Mouse (Mus musculus) cerebellum, adult 11 months (tissue): ENCODE measurements around the gene Nr1h3.
"Not testable (repeated sequence)": the region's sequence is repeated elsewhere in the genome, so short reads cannot be mapped to it uniquely, and the experiment has no call there.

Experiments
- DNase-seq: peaks from one replicate; pipeline ENCODE4 v3.0.0; 2022

Gene Nr1h3

DNA sequence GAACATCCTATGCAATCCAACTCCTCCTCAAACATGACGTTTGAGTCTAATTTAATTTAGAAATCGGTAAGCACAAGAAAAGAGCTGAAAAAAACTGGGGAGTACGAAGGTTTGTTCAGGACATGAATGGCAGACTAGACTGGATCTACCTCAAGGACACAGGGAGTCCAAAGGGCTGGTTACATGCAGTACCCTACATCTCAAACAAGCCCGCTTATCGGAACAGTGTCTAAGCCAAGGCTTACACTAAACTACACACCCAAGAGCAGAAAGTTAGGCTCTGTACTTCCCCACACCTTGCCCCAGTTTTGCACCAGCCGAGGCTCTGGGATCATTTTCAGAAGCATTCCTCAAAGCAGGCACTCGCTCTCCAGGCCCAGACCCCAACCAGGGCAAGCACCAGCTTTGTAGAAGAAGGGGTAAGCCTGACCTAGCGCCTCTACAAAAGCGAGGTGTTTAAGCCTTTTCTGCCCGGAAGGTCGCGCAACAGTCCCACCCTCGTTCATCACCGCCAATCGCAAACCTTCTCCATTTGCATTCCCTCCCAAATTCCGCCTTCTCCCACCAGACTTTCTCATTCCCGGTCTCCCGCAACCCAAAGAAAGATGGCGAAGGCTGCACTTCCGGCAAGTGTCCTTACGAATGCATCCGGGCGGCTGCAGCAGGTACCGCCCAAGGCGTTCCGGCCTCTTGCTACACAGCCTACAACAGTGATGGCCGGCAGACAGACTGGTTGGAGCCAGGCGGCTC is at the start of gene Nr1h3, which contains the start of gene Acp2:
TSS of gene Nr1h3 (minus strand) at position 613 of the 750 bp plus-strand sequence.
TSS of gene Acp2 (plus strand) at position 664 of the 750 bp plus-strand sequence.
- DNase-seq = peak; percentile 93

DNA sequence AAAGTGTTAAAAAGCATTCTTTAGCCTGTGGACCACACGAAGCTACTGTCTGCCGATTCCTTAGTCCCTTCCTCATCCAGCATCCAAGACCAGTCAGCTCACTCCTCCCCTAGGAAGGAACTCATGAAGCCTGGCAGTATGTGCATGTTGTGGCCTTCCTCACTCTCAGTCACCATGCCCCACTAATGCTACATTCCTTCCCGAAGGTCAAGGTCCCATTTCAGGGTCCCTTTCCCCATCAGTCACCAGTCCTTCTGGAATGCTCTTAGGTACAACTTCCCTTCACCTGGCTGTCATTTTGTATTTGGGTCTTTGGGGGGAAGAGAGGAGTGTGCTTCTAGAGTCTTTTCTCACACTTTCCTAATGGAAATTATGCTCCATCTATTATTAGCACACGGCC is 49.4 kb upstream of the Nr1h3 start:
- no peak for DNase-seq

DNA sequence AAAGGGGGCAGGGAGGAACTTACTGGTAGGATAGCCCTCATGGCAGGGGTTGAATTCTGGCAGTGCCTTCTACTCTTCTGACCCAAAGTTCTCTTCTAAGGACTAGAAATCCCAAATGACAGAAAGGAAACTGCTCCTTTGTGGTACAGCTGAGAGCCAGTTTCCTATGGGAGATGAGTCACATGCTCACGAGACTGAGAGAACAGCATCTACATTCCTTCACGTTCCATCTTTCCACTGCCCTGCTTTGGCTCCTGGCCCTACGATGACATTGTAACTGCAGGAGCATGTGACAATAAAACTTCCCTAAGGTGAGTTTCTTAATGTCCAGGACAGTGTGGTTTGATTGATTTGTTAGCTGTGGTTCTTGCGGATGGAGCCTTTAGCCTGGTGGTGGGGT is 45.7 kb upstream of the Nr1h3 start:
- DNase-seq = no peak

DNA sequence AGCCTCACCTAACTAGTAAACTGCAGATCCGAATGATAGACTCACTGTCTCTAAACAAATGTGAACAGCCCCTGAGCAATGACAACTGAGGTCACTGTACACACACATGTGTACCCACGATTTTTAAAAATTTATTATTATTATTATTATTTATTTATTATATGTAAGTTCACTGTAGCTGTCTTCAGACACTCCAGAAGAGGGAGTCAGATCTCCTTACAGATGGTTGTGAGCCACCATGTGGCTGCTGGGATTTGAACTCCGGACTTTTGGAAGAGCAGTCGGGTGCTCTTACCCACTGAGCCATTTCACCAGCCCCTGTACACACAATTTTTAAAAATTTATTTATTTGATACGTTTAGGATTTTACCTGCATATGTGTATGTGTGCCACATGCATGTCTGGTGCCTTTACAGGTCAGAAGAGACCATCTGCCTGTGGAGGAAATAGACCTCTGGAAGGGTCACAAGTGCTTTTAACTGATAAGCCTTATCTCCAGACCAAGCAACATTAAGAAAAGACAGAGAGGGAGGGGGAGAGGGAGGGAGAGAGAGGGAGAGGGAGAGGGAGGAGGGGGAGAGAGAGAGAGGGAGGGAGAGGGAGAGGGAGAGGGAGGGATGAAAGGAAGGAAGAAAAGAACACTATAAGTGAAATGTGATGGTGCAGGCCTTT is 42.1 kb upstream of the Nr1h3 start:
- no peak for DNase-seq

DNA sequence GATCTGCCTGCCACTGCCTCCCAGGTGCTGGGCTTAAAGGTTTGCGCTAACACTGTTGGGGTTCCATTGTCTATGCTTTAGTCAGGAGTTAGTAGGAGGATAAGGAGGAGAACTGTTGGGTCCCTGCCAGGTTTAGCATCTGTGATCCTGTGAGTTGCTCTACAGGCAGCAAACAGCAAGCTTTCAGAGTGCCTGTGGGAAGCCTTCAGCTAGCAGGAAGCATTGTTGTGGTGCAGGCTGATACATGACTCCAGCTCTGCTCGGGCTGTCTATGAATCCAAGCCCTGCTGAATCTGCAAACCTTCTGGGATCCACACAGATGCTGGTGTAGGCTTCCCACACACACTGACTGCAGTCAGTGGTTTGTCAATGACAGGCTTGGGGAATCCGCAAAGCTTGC is 40.8 kb upstream of the Nr1h3 start:
- peak; percentile 30 for DNase-seq

DNA sequence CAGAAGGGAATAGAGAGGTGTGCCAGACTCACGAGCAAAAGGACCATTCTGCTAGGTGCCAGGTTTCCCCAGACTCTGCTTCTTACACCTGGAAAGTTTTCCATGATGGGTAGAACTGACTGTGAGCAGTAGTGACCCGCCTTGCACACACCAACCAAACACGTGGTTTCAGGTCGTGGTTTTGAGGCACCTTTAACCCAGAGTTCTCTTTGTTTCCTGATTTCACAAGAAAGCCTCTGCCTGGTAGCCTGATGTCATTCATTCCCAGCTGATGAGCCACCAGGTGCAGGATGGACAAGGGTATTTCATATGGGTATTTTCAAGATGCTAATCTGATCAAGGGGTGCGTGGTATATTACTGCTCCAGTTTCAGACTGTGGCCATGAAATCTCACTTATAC is 39.9 kb upstream of the Nr1h3 start:
- no peak for DNase-seq

DNA sequence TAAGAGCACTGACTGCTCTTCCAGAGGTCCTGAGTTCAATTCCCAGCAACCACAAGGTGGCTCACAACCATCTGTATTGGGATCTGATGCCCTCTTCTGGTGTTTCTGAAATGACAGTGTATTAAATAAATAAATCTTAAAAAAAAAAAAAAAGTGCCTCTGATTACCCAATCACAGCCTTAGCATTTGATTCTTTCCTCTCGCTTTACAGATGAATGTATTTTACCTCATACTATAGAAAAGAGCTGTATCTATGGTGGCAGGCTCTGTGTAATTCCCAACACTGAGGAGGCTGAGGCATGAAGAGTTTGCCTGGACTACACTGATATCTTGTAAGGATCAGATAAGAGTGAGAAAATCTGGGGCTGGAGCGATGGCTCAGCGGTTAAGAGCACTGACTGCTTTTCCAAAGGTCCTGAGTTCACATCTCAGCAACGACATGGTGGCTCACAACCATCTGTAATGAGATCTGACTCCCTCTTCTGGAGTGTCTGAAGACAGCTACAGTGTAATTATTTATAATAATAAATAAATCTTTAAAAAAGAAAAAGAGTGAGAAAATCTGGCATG is 35.0 kb upstream of the Nr1h3 start:
- not testable (repeated sequence) for DNase-seq

DNA sequence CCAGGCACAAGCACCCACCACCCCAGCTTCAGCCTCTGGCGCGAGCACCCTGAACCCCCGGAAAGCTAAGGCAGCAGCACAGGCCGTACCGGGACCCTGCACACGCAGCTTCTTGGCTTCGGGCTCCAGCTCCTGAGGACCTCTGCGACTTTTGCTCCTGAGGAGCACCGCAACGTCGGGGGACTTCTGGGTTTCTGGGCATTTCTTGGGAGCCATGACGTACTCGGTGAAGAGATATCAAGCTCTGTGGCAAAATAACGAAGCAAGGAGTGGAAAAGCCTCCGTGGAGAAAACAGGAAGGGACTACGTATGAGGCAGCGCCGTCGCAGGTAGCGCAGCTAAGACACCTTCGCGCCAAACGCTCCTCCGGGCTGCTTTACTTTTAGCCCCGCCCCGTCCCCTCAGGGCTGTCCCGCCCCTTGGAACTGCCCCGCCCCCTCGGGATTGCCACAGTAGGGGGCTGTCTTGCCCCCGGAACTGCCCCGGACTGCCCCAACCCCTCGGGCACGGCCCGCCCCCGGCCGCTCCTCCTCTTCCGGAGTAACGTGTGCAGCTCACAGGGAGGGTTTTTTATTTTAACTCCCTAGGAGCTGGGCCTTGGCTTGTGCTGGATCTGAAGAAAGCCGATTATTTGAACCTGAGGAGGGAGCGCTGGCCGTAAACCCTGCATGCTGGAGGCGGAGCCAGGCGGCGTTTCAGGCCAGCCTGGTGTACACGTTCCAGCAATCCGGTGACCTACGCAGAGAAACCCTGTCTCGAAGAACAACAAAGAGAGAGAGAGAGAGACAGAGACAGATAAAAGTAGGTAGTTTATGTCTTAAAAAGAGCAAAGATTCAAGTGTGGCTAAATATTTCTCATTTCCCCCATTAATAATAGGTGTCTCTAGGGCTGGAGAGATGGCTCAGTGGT is 34.2 kb upstream of the Nr1h3 start, which contains the start of gene Ddb2:
TSS of gene Ddb2 (minus strand) at position 382 of the 910 bp plus-strand sequence.
- peak; percentile 88 for DNase-seq

DNA sequence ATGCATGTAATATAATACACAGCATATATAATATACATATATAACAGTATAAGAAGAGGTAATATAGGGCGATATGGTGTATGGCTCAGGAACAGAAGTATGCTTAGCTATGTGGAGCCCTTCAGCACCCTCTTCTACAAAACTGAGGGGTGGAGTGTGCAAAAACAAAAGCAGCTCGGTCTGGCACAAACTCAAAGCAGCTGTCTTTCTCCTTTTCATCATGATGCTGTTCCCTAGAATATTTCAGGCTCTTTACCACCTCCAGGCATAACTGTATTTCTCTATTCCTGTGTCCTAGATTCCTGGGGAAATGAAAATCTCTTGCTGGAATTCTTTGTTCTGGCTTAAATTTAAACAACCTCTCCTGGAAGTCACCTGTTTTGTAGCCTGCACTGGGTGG is 27.1 kb upstream of the Nr1h3 start:
- DNase-seq = no peak

DNA sequence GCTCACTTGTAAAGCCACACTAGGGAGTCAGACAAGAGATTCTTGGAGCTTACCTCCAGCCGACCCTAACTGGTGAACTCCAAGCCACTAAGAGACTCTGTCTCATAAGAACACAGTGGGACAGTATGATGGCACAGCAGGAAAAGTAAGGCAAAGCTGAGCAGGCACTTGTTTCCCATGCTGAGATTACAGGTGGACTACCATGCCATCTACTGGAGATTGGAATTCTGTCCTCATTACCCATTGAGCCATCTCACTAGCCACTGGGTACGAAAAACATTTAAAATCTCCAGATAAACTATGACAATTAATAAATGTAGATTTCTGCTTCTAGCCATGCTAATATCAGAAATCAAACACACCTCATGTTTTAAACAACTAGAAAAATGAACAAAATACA is 21.0 kb upstream of the Nr1h3 start:
- no peak for DNase-seq

DNA sequence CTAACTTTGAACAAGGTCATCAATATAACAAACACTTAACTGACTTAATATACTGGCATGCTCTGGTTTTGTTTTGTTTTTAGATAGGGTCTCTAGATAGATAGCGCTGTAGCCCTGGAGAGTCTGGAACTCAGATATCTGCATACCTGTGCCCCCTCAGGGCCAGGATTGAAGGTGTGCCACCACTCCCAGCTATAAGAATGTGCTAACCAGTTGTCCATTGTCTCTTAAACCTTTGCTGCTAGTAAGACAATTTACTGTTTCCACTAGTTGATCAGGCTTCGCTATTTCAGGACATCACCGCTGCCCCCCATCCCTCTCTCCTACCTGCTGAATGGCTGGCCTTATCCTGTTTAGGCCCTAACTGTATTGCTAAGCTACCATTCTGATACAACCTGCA is 17.9 kb upstream of the Nr1h3 start:
- no peak for DNase-seq

DNA sequence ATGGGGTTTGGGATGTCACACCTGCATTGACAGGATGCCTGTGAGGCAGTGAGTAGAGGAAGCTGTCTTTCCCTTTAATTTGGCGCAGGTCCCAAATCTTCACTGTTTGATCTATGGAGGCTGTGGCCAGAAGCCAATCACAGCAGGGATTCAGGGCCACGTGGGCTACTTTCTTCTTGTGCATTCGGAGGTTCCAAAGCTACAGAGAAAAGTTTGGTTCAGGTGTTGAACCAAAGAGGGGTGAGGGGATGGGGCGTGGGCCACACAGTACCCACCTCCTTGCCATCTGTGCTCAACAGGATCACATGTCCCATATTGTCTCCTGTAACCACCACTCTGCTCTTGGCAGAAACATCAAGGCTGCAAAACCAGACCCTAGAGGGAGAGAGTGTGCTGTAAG is 14.4 kb upstream of the Nr1h3 start:
- no peak for DNase-seq

DNA sequence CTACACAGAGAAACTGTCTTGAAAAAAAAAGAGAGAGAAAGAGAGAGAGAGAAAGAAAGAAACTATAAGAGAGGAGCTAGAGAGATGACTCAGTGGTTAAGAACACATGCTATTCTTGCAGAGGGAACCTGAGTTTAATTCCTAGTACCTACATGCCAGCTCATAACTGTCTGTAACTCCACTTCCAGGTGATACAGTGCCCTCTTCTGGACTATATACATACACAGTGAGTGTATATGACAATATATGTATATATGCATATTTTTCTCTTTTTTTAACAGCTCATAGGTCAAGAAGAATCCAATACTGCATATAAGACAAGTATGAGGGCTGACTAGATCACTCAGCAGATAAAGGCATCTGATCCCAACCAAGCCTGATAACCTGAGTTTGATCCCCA is 10.7 kb upstream of the Nr1h3 start:
- DNase-seq = no peak

DNA sequence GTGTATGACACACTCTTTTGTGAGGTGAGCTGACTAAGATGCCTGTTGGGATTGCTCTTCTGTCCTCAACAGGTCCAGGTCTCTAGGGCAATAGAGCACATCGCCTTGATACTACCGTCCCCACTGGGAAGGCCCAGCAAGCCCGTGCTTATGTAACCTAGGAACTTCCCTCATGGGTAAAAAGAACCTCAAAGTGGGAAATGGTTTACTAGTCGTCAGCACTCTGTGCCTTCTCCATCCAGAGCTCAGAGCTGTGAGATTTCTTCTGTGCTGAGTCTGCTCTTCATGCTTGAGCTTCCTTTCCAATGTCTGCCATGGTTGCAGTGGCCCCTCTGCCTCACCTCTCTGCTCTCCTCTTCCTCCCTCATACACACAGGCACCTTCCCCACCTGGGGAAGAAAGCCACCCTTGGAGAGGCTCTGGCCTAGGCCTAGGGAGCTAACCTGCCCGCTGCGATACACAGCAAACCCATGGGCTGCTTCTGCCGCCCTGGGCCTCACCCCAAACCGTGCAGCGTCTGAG is 3.7 kb upstream of the Nr1h3 start:
- no peak for DNase-seq

DNA sequence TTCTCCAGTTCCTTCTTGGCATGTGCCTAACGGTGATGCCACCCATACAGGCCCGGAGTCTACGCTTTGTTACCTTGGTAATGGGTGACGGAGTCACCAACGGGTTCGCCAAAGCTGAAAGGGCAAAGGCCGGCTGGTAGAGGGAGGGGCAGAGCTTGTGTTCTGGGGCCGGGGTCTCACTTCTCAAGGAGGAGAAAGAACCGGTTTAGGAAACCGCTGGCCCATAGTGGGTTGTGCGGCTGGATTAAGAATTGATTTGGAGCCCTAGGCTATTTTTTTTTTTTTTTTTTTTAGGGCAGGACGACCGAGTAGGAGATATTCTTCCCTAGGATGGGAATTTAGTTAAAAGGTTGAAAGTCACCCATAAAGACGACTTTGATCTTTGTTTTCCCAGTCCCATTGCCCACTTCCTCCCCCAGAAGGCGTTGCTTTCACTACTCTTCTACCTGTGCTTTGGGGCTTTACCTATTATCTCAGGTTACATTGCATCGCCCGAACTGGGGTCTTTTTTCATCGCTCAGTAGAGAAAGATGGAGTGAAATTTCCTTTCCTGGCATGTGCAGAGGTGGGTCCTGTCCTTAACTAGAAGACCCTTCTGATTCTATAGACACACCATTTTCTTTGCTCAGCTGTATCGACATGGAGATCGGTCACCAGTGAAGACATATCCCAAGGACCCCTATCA is 480 bp upstream of the Nr1h3 start:
- DNase-seq = no peak

DNA sequence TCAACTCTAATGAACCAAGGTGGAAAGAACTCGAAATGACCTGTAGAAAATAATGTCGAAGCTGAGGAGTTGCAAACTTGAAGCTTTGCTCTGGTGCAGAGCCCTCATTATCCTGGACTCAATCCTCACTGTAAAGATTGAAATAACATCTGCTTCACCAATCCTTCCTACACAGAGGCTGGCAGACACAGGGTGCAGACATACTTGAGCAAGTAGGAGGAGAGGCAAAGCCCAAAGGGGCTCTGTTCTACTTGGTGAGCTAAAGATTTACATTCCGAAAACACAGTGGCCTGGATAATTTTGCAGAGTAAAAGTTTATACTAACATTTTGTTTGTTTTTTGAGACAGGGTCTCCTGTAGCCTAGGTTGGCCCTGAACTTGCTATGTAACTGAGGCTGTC is 3.7 kb downstream of the Nr1h3 start:
- no peak for DNase-seq

DNA sequence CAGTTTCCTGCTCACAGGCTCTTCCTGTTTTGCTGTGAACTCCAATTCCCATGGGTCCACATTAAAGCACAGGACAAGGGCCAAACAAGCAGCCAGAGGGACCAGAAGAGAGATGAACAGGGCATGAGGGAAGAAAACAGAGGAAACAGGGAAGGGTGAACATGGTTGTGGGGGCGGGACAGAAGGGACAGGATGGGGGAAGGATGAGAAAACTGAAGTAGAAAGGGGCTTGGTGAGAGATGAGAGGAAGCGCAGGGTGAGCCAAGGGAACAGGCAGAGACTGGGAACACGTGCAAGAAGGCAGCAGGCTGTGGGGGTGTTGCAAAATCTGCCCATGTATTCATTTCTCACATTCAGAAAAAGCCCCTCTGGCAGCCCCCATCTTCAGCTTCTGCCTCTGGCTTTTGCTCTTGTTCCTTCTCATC is 6.0 kb downstream of the Nr1h3 start:
- DNase-seq = no peak

DNA sequence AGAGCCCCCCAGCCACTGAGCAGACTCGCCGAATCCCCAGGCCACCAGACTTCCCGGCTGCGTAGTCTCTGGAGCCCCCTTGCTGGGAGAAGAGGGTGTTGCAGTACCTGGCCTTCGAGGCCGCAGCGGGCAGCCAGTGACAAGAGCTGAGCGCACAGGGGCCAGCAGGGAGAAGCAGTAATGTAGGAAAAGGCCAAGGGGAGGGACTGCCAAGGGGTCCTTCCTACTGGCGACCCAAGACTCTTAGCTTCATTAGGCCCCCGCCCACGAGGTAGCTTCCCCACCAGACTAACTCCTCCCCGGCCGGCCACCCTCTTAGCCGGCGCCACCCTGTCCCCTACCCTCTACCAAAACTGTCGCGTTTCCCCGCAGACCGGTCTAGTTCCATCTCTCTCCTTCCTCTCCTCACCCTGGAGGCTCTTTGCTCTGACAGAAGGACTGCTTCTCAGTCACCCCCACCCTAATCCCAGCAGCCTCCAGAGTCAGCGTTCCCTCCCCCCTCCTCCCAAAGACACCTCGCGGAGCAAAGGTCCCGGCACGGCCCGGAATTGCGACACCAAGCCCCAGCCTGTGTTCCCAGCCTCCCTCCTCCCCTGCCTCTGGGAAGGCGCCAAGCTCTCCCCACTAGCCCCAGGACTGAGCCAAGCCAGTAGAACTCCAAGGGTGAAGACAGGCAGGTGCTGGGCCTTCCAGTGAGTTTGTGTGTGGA is 7.9 kb downstream of the Nr1h3 start:
- peak; percentile 75 for DNase-seq

DNA sequence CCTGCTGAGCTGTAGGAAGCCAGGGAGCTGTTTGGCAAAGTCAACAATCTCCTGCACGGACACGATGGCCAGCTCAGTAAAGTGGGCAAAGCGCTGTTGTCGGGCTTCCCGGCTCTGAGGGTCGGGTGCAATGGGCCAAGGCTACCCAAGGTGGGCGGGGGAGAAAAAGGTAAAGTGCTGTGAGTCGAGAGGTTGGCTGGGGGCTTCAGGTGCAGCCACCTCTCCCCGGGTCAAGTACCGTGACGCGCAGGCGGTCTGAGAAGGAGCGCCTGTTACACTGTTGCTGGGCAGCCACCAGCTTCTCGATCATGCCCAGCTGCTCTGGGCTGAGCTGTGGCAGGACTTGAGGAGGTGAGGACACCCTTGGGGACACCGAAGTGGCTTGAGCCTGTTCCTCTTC is 12.1 kb downstream of the Nr1h3 start:
- DNase-seq = no peak

DNA sequence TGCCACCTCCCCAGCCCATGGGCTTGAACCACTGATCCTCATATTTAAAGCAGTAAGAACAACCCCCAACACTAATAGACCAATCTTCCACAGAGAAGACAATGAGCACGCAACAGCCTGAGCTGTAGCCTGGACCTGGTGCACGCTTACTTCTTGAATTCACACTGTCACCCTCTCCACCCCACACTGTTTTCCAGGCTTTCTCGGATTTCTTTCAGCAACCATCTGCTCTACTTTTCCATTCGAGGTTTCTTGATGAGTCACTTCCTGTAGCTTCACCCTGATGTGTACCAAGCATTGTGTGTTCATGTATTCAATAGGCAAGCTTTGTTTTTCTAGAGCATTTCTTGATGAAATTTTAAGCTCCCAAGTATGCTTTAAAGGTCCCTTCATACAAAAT is 15.2 kb downstream of the Nr1h3 start:
- no peak for DNase-seq

DNA sequence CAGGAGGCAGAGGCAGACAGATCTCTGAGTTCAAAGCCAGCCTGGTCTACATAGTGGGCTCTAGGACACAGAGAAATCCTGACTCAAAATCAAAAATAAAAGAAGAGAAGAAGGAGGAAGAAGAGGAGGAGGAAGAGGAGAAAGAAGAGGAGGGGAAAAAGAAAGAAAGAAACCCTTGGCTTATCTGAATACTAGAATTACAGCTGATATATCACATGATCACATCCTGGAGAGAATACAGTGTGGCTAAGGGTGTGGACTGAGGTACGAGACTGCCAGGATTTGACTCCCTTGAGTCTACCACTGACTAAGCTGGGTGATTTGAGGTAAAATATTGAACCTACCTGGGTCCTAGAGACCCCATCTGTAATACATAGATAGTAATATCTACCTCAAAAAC is 16.4 kb downstream of the Nr1h3 start:
- DNase-seq = no peak
